Mouse (Mus musculus) spleen, adult 2 months (tissue): ENCODE measurements around the gene Tgtp2.

ENCODE experiments used
- CTCF ChIP-seq: fragments of 200-500 bp; IDR thresholded peaks from 2 replicates; pipeline ENCODE4 v1.5.1; 2011; ENCODE audit warnings: mild to moderate bottlenecking, inconsistent platforms; ENCODE audit not compliant: insufficient read depth, insufficient read length, insufficient replicate concordance; ENCODE audit errors: extremely low read depth
- POLR2A ChIP-seq: fragments of 200-500 bp; IDR thresholded peaks from 2 replicates; pipeline ENCODE4 v1.6.1; 2011; ENCODE audit warnings: low read depth, low read length, inconsistent platforms

- TF ChIP-seq CTCF = no peak
- TF ChIP-seq POLR2A = no peak; the same call in 1 of the 2 replicates
Measured at GRCm38 (mm10) chr11:49086858-49087361, 22.9 kb upstream of the Tgtp2 start.
